Mouse (Mus musculus) liver, embryonic 15.5 days (tissue): ENCODE measurements around the gene Rex1bd. TPM values are rescaled to one million over a fixed set of nuclear protein-coding genes. Genes with fewer than 3 reads are reported as not detected.

Source experiments
- ATAC-seq: fragments of 200-750 bp; cut with Nextera tagmentation; 2 replicates; pipeline ENCODE4 v1.8.0; 2017; ENCODE audit warnings: moderate number of reproducible peaks, mild to moderate bottlenecking, moderate library complexity; ENCODE audit not compliant: insufficient read depth
- H3K27ac ChIP-seq: fragments of 300-500 bp; sonication (generic); replicated peaks from 2 replicates; pipeline ENCODE4 v1.5.1; 2015; ENCODE audit warnings: mild to moderate bottlenecking, inconsistent platforms
- H3K27me3 ChIP-seq: fragments of 300-500 bp; sonication (generic); 2 replicates; pipeline ENCODE4 v1.6.1; 2015; ENCODE audit warnings: mild to moderate bottlenecking, inconsistent platforms
- H3K36me3 ChIP-seq: fragments of 300-500 bp; sonication (generic); replicated peaks from 2 replicates; pipeline ENCODE4 v1.6.1; 2015; ENCODE audit warnings: moderate library complexity, mild to moderate bottlenecking, inconsistent platforms
- H3K4me1 ChIP-seq: fragments of 300-500 bp; sonication (generic); replicated peaks from 2 replicates; pipeline ENCODE4 v1.6.1; 2015; ENCODE audit warnings: inconsistent platforms
- H3K4me2 ChIP-seq: fragments of 300-500 bp; sonication (generic); 2 replicates; pipeline ENCODE4 v1.6.1; 2015; ENCODE audit warnings: moderate library complexity, mild to moderate bottlenecking, inconsistent platforms
- H3K4me3 ChIP-seq: fragments of 300-500 bp; sonication (generic); replicated peaks from 2 replicates; pipeline ENCODE4 v1.5.1; 2015; ENCODE audit warnings: mild to moderate bottlenecking, inconsistent platforms
- H3K9ac ChIP-seq: fragments of 300-500 bp; sonication (generic); 2 replicates; pipeline ENCODE4 v1.6.1; 2015; ENCODE audit warnings: moderate library complexity, mild to moderate bottlenecking, inconsistent platforms
- H3K9me3 ChIP-seq: fragments of 300-500 bp; sonication (generic); replicated peaks from 2 replicates; pipeline ENCODE4 v1.6.1; 2016; ENCODE audit warnings: inconsistent platforms
- WGBS: fragments of 180-500 bp; shearing (Covaris S2); methylation state at CpG from one replicate; pipeline ENCODE4 v1.1.7; 2015; ENCODE audit warnings: mixed read lengths; ENCODE audit not compliant: insufficient replicate concordance; 5-methylcytosine and 5-hydroxymethylcytosine counted together
- polyA plus RNA-seq: library from polyadenylated mRNA; unstranded; fragments of >200 nt; fragmentation: Nextera tagmentation; extraction: Ambion mirVana; gene quantifications from 2 replicates; pipeline ENCODE4 v1.2.1, GENCODE M21; 2015

Gene Rex1bd
- 58.0 and 60.5 TPM in 2 replicates for polyA plus RNA-seq

DNA sequence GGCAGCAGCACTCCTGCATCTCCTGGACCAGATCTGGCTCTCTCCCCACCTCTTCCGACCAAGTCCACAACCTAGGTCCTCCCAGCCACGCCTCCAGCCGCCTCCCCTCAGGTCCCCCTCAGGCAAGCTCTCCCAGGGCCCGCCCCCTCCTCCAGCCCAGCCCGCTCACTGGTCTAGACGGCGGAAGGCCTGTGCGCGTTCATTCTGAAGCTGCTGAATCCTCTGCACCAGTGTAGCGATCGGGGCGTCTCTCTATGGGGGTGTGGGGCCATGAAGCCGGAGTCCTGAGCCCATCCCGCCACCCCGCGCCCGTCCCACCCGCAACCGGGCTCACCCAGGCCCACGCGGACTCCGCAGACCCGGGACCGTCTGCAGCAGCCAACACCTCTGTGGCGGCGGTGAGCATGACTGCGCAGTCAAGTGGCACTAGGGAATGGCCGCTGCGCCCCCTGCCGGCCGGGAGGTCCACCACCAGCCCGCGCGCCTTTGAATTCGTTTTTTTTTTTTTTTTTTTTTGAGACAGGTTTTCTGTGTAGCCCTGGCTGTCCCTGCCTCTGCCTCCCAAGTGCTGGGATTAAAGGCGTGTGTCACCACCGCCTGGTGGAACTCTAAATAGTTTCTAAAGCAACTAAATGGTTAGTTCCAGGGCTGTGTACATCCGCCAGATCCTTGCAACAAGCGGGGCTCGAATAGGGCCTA lies at the start of gene Rex1bd:
TSS of gene Rex1bd (minus strand) at position 425 of the 699 bp plus-strand sequence.
- 1% methylated on average over 40 of the region's 40 CpGs for WGBS
- H3K36me3 ChIP-seq: peaks cover 32% of the 10 kb centered on the region
- H3K9ac ChIP-seq: peak within 1 kb of the TSS; percentile 86
- H3K27ac ChIP-seq: peak within 1 kb of the TSS; percentile 90
- H3K4me3 ChIP-seq: peak within 1 kb of the TSS; percentile 74
- peak; percentile 76 for ATAC-seq
- peak within 1 kb of the TSS; percentile 94 for H3K4me2 ChIP-seq
- peaks cover 79% of the 10 kb centered on the region for H3K4me1 ChIP-seq
- H3K27me3 ChIP-seq: peaks cover 26% of the 10 kb centered on the region
- no peaks in the 10 kb centered on the region for H3K9me3 ChIP-seq

GRCm38 (mm10) chr8:70555079-70555747 lies 48.7 kb upstream of the Rex1bd start:
- peaks cover 93% of the 10 kb centered on the region for H3K4me1 ChIP-seq
- peak; percentile 51 for ATAC-seq
- no peak overlapping the region; the same call in 1 of the 2 replicates for H3K4me2 ChIP-seq
- no peak overlapping the region for H3K4me3 ChIP-seq
- H3K9me3 ChIP-seq: no peaks in the 10 kb centered on the region
- no peaks in the 10 kb centered on the region for H3K27me3 ChIP-seq
- peaks cover 7% of the 10 kb centered on the region; the same call in 1 of the 2 replicates for H3K36me3 ChIP-seq
- no peak overlapping the region for H3K9ac ChIP-seq
- H3K27ac ChIP-seq: peak overlapping the region; percentile 77
- WGBS: 59% methylated on average over 4 of the region's 4 CpGs

- H3K36me3 ChIP-seq: peaks cover 7% of the 10 kb centered on the region; the same call in 1 of the 2 replicates
- H3K9me3 ChIP-seq: no peaks in the 10 kb centered on the region
- H3K27me3 ChIP-seq: no peaks in the 10 kb centered on the region
- peaks cover 91% of the 10 kb centered on the region for H3K4me1 ChIP-seq
- H3K4me2 ChIP-seq: no peak overlapping the region
- ATAC-seq: no peak
- no peak overlapping the region for H3K4me3 ChIP-seq
- H3K27ac ChIP-seq: peak overlapping the region; percentile 77; the same call in 1 of the 2 replicates
- H3K9ac ChIP-seq: no peak overlapping the region
Measured at GRCm38 (mm10) chr8:70553740-70554139, 47.2 kb upstream of the Rex1bd start.

GRCm38 (mm10) chr8:70552836-70553235 lies 46.3 kb upstream of the Rex1bd start:
- no peaks in the 10 kb centered on the region for H3K9me3 ChIP-seq

GRCm38 (mm10) chr8:70551558-70552161 lies 45.1 kb upstream of the Rex1bd start:
- no peak overlapping the region for H3K9ac ChIP-seq
- ATAC-seq: no peak
- H3K36me3 ChIP-seq: peaks cover 3% of the 10 kb centered on the region; the same call in 1 of the 2 replicates
- H3K27me3 ChIP-seq: no peaks in the 10 kb centered on the region
- no peak overlapping the region for H3K4me3 ChIP-seq
- peak overlapping the region; percentile 14; the same call in 1 of the 2 replicates for H3K27ac ChIP-seq
- 29% methylated on average over 3 of the region's 3 CpGs for WGBS
- H3K4me1 ChIP-seq: peaks cover 88% of the 10 kb centered on the region
- H3K9me3 ChIP-seq: no peaks in the 10 kb centered on the region
- no peak overlapping the region for H3K4me2 ChIP-seq

More at GRCm38 (mm10) chr8:70552836-70553235, 46.3 kb upstream of the Rex1bd start:
- H3K4me3 ChIP-seq: no peak overlapping the region
- H3K27me3 ChIP-seq: no peaks in the 10 kb centered on the region
- H3K27ac ChIP-seq: 0 out of 2 replicates have a peak overlapping the region, but pooled peaks have one; percentile 1
- no peak for ATAC-seq
- H3K9ac ChIP-seq: no peak overlapping the region
- H3K36me3 ChIP-seq: peaks cover 7% of the 10 kb centered on the region; the same call in 1 of the 2 replicates
- peaks cover 91% of the 10 kb centered on the region for H3K4me1 ChIP-seq
- 20% methylated on average over 1 of the region's 1 CpGs for WGBS
- no peak overlapping the region for H3K4me2 ChIP-seq

GRCm38 (mm10) chr8:70549412-70550184 lies 43.0 kb upstream of the Rex1bd start:
- Histone ChIP-seq H3K27me3 (no peaks in the 10 kb centered on the region), H3K36me3 (peaks cover 3% of the 10 kb centered on the region; the same call in 1 of the 2 replicates), H3K4me1 (peaks cover 89% of the 10 kb centered on the region), H3K9ac (no peak overlapping the region), H3K4me3 (no peak overlapping the region), H3K4me2 (no peak overlapping the region), H3K27ac (no peak overlapping the region), H3K9me3 (no peaks in the 10 kb centered on the region)
- WGBS: 55% methylated on average over 10 of the region's 10 CpGs
- ATAC-seq: no peak

DNA sequence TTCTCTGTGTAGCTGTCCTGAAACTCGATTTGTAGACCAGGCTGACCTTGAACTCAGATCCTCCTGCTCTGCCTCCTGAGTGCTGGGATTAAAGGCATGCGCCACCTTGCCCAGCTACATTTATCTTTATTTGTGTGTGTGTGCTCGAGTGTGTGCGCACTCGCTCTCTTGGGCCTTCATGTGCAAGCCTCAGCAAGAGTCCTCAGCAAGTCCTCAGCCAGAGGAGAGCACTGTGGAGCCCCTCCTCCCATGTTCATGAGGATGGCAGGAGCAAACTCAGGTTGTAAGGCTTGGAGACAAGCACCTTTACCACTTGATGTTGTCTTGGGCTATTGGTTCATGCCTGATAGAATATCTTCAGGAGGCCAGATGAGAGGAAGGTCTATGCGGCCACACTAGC lies 41.2 kb upstream of the Rex1bd start:
- no peak overlapping the region for H3K4me2 ChIP-seq
- H3K27me3 ChIP-seq: no peaks in the 10 kb centered on the region
- no peak overlapping the region for H3K9ac ChIP-seq
- H3K4me1 ChIP-seq: peaks cover 90% of the 10 kb centered on the region
- peaks cover 3% of the 10 kb centered on the region; the same call in 1 of the 2 replicates for H3K36me3 ChIP-seq
- WGBS: 70% methylated on average over 6 of the region's 6 CpGs
- no peak overlapping the region for H3K4me3 ChIP-seq
- H3K27ac ChIP-seq: no peak overlapping the region
- no peak for ATAC-seq
- no peaks in the 10 kb centered on the region for H3K9me3 ChIP-seq

DNA sequence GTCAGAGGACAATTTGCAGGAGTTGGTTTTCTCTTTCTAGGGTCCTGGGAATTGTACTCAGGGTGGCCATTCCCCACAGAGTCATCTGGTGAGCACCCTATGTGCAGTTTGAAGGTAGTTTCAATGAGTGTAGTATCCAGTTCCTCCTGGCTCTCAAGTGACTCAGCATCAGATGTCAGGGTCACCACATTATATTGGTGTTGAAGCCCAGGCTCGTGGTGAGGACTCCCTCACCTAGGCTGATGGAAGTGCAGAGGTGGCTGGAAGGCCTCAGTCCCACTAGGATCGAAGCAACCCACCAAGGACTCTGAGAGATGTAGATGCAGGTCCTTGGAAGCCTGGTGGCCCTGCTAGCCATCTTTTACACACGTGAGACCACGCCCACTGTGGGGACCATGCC lies 39.9 kb upstream of the Rex1bd start:
- Histone ChIP-seq H3K4me3 (no peak overlapping the region), H3K9ac (no peak overlapping the region), H3K9me3 (no peaks in the 10 kb centered on the region), H3K36me3 (peaks cover 3% of the 10 kb centered on the region; the same call in 1 of the 2 replicates), H3K27ac (no peak overlapping the region; the same call in 1 of the 2 replicates), H3K4me1 (peaks cover 89% of the 10 kb centered on the region), H3K27me3 (no peaks in the 10 kb centered on the region), H3K4me2 (no peak overlapping the region)
- ATAC-seq: no peak
- WGBS: 42% methylated on average over 4 of the region's 4 CpGs

- Histone ChIP-seq H3K9ac (0 out of 2 replicates have a peak overlapping the region, but pooled peaks have one; percentile 5), H3K9me3 (no peaks in the 10 kb centered on the region), H3K4me3 (no peak overlapping the region), H3K36me3 (peaks cover 3% of the 10 kb centered on the region; the same call in 1 of the 2 replicates), H3K4me2 (peak overlapping the region; percentile 33), H3K4me1 (peaks cover 91% of the 10 kb centered on the region), H3K27ac (peak overlapping the region; percentile 83), H3K27me3 (no peaks in the 10 kb centered on the region)
- WGBS: 42% methylated on average over 6 of the region's 6 CpGs
- peak; percentile 11; the same call in 1 of the 2 replicates for ATAC-seq
Measured at GRCm38 (mm10) chr8:70544200-70544687, 37.7 kb upstream of the Rex1bd start.

- H3K4me1 ChIP-seq: peaks cover 79% of the 10 kb centered on the region
- H3K27ac ChIP-seq: peak overlapping the region; percentile 100
- H3K4me3 ChIP-seq: peak overlapping the region; percentile 94
- H3K9ac ChIP-seq: peak overlapping the region; percentile 94
- H3K27me3 ChIP-seq: no peaks in the 10 kb centered on the region
- H3K9me3 ChIP-seq: no peaks in the 10 kb centered on the region
- peaks cover 17% of the 10 kb centered on the region for H3K36me3 ChIP-seq
- 59% methylated on average over 5 of the region's 5 CpGs for WGBS
- H3K4me2 ChIP-seq: peak overlapping the region; percentile 99
- ATAC-seq: no peak
Measured at GRCm38 (mm10) chr8:70541081-70541480, 34.5 kb upstream of the Rex1bd start.
